Mouse (Mus musculus) ES-E14 (cell line): ENCODE data around the gene Ntrk3. TPM values are rescaled to one million over a fixed set of nuclear protein-coding genes. Genes with fewer than 3 reads are reported as not detected.

Source experiments
- DNase-seq: peaks from one replicate; pipeline ENCODE4 v3.0.0-alpha.2; 2013; ENCODE audit warnings: low read depth, low spot score
- H3K27ac ChIP-seq: 2 replicates; pipeline ENCODE4 v1.5.1; 2012; ENCODE audit warnings: low read depth, mild to moderate bottlenecking, low read length, moderate library complexity, mixed read lengths; ENCODE audit not compliant: poor library complexity, insufficient read depth, severe bottlenecking
- H3K36me3 ChIP-seq: 2 replicates; pipeline ENCODE4 v1.6.1; 2012; ENCODE audit warnings: mild to moderate bottlenecking, low read length, moderate library complexity, mixed read lengths; ENCODE audit not compliant: control insufficient read depth, poor library complexity, insufficient read depth, severe bottlenecking
- H3K4me1 ChIP-seq, 2 experiments: fragments of 150-350 bp in 1 of 2; sonication (generic) in 1 of 2; 2 replicates each; pipeline ENCODE4 v1.6.1; 2012; ENCODE audit warnings: low read length in 2 of 2, mild to moderate bottlenecking in 1 of 2, mixed read lengths in 1 of 2; ENCODE audit not compliant: control insufficient read depth in 2 of 2, insufficient read depth in 2 of 2, poor library complexity in 1 of 2
- H3K4me3 ChIP-seq, 2 experiments: fragments of 150-350 bp in 1 of 2; sonication (generic) in 1 of 2; 2 replicates each; pipeline ENCODE4 v1.5.1; 2012; ENCODE audit warnings: low read length in 2 of 2, low read depth in 1 of 2, mild to moderate bottlenecking in 1 of 2, mixed read lengths in 1 of 2; ENCODE audit not compliant: insufficient read depth in 1 of 2, poor library complexity in 1 of 2, severe bottlenecking in 1 of 2
- H3K9ac ChIP-seq: 2 replicates; pipeline ENCODE4 v1.6.1; 2012; ENCODE audit warnings: low read depth, mild to moderate bottlenecking, low read length, mixed read lengths; ENCODE audit not compliant: poor library complexity, insufficient read depth, severe bottlenecking
- H3K9me3 ChIP-seq: fragments of 150-350 bp; sonication (generic); 2 replicates; pipeline ENCODE4 v1.6.1; 2012; ENCODE audit warnings: low read depth, mild to moderate bottlenecking, low read length; ENCODE audit not compliant: control insufficient read depth, insufficient read depth
- CHD2 ChIP-seq: IDR thresholded peaks from 2 replicates; pipeline ENCODE4 v1.6.1; 2014; ENCODE audit warnings: mild to moderate bottlenecking, low read depth, low read length, inconsistent platforms
- HCFC1 ChIP-seq: IDR thresholded peaks from 2 replicates; pipeline ENCODE4 v1.6.1; 2012; ENCODE audit warnings: low read length, inconsistent platforms, borderline replicate concordance; ENCODE audit not compliant: insufficient read depth
- MAFK ChIP-seq: IDR thresholded peaks from 2 replicates; pipeline ENCODE4 v1.6.1; 2014; ENCODE audit warnings: mild to moderate bottlenecking, low read depth, low read length, inconsistent platforms; ENCODE audit not compliant: insufficient read depth
- ZC3H11A ChIP-seq: IDR thresholded peaks from 2 replicates; pipeline ENCODE4 v1.6.1; 2012; ENCODE audit warnings: low read depth, mild to moderate bottlenecking, inconsistent platforms, low read length, borderline replicate concordance
- ZNF384 ChIP-seq: IDR thresholded peaks from 2 replicates; pipeline ENCODE4 v1.6.1; 2012; ENCODE audit warnings: low read depth, low read length, inconsistent platforms
- in situ Hi-C, 2 experiments: fragments of 600-800 bp; cut with MboI; formaldehyde crosslinking; loops; one replicate each; pipeline ENCODE4 v1.15.1; 2025; ENCODE audit warnings: low sequenced_read_pairs in 2 of 2, inconsistent platforms in 1 of 2; ENCODE audit not compliant: unreplicated experiment in 2 of 2
- total RNA-seq: library from RNA; depleted of rRNA; stranded (reverse); fragments of 300-350 nt; gene quantifications from 2 replicates; pipeline ENCODE4 v1.2.3, GENCODE M21; 2012

Ntrk3 gene
- total RNA-seq, 1 experiment, result 0.40 TPM

DNA sequence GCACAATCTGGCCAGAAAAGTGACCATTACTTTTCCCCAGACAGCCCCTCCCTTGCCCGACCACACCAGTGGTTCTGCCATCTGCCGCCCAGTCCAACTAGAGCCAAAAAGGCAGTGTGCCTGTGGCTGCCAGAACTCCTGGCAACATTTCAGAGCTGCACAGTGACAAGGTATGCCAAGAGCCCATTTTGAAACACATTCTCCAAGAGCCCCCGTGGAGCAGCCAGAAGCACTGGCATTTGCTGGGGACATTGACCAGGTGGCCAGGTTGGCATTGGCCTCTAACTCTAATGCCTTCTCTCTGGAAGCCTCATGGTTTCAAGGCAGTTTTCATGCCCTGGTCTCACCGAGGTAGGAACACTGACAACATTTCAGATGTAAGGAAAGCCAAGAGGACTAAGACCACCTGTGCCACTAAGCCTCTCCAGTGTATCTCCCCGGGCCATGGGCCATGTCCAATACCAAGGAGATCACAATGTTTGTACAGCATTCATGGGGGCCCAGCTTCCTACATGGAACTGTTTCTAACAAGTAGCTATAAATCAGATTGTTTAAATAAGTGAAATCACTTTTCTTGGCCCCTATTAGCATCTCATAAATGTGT lies 218.9 kb downstream of the Ntrk3 start:
- no peak for DNase-seq
- H3K36me3 ChIP-seq, result no peaks in the 10 kb centered on the region
- no peak overlapping the region for H3K27ac ChIP-seq
- no peak for TF ChIP-seq MAFK
- TF ChIP-seq CHD2, result no peak
- TF ChIP-seq ZNF384, result no peak
- no peak for TF ChIP-seq ZC3H11A
- TF ChIP-seq HCFC1, result no peak
- in situ Hi-C loops, result no loop called here
- no peak overlapping the region for H3K9ac ChIP-seq
- H3K4me1 ChIP-seq, result no peaks in the 10 kb centered on the region
- H3K4me3 ChIP-seq, result no peak overlapping the region
- no peaks in the 10 kb centered on the region for H3K9me3 ChIP-seq

DNA sequence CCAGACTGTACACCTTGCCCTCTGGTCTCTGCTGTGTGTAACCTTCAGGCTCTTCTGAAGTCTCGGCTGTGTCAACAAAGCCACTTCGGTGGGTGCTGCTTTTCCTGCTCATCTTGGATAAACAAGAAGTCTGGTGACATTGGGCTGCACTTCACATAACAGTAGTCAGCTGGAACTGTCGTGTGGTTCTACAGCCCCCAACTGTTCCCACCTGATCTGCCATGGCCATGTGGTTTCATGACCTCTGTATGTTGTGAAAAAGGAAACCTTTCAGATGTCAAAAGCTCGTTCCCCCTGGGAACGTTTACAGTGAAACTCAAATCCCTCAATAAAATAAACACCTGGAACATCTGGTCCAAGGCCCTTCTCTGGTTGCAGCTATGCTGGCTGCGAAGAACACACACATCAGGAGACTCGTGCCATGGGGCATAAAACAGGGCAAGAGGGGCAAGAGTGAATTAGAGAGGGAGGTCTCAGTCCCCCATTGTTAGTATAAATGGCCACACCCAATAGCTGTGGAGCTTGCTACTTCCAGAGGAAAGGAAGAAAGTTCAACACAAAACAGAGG lies 222.7 kb downstream of the Ntrk3 start:
- H3K36me3 ChIP-seq, result no peaks in the 10 kb centered on the region
- H3K4me1 ChIP-seq, result no peaks in the 10 kb centered on the region
- H3K9me3 ChIP-seq, result no peaks in the 10 kb centered on the region
- TF ChIP-seq ZNF384, result no peak
- TF ChIP-seq HCFC1, result no peak
- no peak for TF ChIP-seq CHD2
- no peak for TF ChIP-seq MAFK
- no peak for TF ChIP-seq ZC3H11A
- no peak for DNase-seq
- H3K9ac ChIP-seq, result no peak overlapping the region
- in situ Hi-C loops, result no loop called here
- no peak overlapping the region for H3K4me3 ChIP-seq
- H3K27ac ChIP-seq, result no peak overlapping the region

DNA sequence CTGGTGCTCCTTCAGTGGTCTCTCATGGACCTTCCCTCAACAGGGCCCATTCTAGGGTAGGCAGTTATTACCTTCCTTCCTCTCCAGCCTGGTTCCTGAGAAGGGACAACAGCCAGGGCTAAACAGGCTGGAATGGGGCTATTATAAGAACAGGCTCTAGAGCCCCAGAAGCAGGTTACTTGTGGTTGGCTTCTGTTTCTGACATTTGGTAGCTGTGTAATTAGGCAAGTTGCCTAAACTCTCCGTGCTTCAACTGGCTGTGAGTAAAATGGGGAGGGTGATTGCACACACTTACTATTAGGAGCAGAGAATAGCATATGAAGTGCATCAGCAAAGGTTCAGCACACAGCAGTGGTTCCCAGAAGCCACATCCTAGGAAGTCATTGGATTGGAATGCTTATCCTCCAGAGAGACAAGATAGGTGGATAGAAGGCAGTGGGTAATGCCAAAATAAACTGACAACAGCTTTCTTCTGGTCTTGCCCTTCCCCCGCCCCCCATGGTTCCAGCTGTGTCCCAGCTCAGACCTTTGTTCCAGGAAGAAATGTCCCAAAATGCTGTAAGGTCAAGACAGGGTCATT lies 230.7 kb downstream of the Ntrk3 start:
- Histone ChIP-seq H3K4me1 (no peaks in the 10 kb centered on the region), H3K36me3 (no peaks in the 10 kb centered on the region), H3K9me3 (no peaks in the 10 kb centered on the region), H3K9ac (no peak overlapping the region), H3K4me3 (no peak overlapping the region), H3K27ac (no peak overlapping the region)
- TF ChIP-seq CHD2 (no peak), HCFC1 (no peak), ZNF384 (no peak), MAFK (no peak), ZC3H11A (no peak)
- in situ Hi-C loops, result no loop called here
- DNase-seq, result no peak

DNA sequence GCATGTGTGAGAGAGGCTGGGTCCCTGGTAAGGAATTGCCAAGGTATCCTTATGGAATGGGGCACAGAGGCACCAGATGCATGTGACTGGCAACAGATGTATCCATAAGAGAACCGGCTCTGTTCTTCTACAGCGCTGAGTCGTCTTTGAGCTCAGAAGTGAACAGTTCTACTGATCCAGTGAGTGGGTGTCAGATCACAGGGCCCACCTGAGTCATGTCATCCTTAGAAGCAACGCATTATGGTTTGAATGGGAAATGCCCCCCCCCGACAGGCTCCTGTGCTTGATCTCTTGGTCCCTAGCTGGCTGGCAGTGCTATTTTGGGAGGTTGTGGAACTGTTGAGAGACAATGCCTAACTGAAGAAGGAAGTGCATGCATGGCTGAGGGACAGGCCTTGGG lies 236.9 kb downstream of the Ntrk3 start:
- H3K4me1 ChIP-seq, result no peaks in the 10 kb centered on the region
- H3K27ac ChIP-seq, result no peak overlapping the region
- no peaks in the 10 kb centered on the region for H3K36me3 ChIP-seq
- no peak overlapping the region for H3K9ac ChIP-seq
- TF ChIP-seq HCFC1 (no peak), MAFK (no peak), ZC3H11A (no peak), CHD2 (no peak), ZNF384 (no peak)
- no peak overlapping the region for H3K4me3 ChIP-seq
- no peaks in the 10 kb centered on the region for H3K9me3 ChIP-seq
- in situ Hi-C loops, result no loop called here
- no peak for DNase-seq

DNA sequence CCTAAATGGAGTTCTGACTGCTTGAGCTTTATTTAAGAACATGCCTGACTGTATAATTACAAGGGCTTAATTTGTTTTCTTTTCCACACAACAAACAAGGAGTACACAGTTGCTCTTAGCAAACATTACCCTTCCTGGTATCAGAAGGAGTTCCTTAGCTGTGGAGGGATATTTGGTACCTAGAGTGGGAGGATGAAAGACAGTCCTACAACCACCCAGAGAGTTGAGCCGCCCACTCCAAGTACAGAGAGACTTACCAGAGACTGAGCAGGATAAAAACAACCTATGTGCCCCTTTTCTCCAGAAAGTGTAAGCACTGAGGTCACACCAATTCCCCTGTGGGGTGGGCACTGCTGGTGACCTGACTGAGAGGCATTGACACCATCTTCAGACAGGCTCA lies 237.8 kb downstream of the Ntrk3 start:
- Histone ChIP-seq H3K27ac (no peak overlapping the region), H3K36me3 (no peaks in the 10 kb centered on the region), H3K4me1 (no peaks in the 10 kb centered on the region), H3K4me3 (no peak overlapping the region), H3K9me3 (no peaks in the 10 kb centered on the region), H3K9ac (no peak overlapping the region)
- in situ Hi-C loops, result no loop called here
- TF ChIP-seq MAFK, result no peak
- no peak for TF ChIP-seq CHD2
- TF ChIP-seq HCFC1, result no peak
- no peak for TF ChIP-seq ZNF384
- no peak for TF ChIP-seq ZC3H11A
- DNase-seq, result no peak
